Mouse (Mus musculus): ENCODE results near the gene Eif4e1b.

DNA sequence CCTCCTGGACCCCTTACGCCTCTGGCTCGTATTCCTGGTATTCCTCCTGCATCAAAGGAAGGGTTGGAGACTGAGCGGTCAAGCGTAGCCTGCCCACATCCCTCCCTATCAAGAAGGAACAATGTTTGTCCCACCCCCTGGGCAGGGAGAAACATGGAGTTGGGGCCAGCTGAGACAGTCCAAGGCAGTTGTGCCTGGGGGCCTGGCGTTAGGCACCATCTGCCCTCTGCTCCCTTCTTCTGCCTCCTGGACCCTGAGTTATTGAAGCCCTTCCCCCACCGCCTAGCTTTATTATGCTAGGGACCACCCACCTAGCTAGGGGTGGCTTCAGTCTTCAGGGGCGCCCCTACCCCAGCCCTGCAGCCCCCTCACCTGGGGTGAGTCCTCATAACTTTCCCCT lies 24.3 kb upstream of the Eif4e1b start:
- no peak for TF ChIP-seq POLR2A (IDR thresholded peaks at IDR 0.05; ENCODE audit: low read depth, low read length)
- no peak for TF ChIP-seq CTCF (IDR thresholded peaks at IDR 0.05; ENCODE audit: borderline replicate concordance, insufficient read depth, low read length)
